Comparison of ENCODE assay signal across 9 mouse cellular contexts in genomic region chr17:42883769-42884168, GRCm38 (mm10). TPM values are rescaled to one million over a fixed set of nuclear protein-coding genes. Genes with fewer than 3 reads are reported as not detected.
A peak's percentile ranks its signal among the peaks of the same experiment; 100 is the strongest.
DNase-seq lines count a peak whose midpoint lies in the region; ATAC-seq and TF ChIP-seq lines count a peak whose summit lies in the region.
"Had no signal": no experiment of that assay in that cellular context is flagged by ENCODE, and none has a peak within 500 bp of the region (broad histone marks: within the 10 kb centered on the region; RNA-seq: fewer than 3 reads in every experiment).

No protein-coding gene starts in this region.

- peak overlapping the region; percentile 23 to 28 for H3K4me3 ChIP-seq in liver, embryonic 14.5 days (ENCODE audit: insufficient read depth in 1 of 2, low read depth in 2 of 2, low read length in 2 of 2)
- no peak overlapping the region for H3K4me3 ChIP-seq in stomach, embryonic 15.5 days (replicated peaks)
- H3K4me3 ChIP-seq in forebrain, embryonic 13.5 days = no peak overlapping the region
- H3K4me3 ChIP-seq: limb, embryonic 13.5 days had no signal

- DNase-seq in lung, adult 18-20 months = peak; percentile 20 to 35
- no peak for DNase-seq in lung, postnatal 25 days (ENCODE audit: low spot score)
- peak; percentile 77 for DNase-seq in c-Kit-positive CD71-positive TER-119-positive erythroid progenitor cells, embryonic 14.5 days (ENCODE audit: low spot score)
- DNase-seq in liver, embryonic 14.5 days (ENCODE audit: low read depth in 3 of 3, low spot score in 3 of 3) = peak; percentile 71 to 73 (median 72)
- no peak for DNase-seq in retina, postnatal 1 day
- DNase-seq in kidney, adult 18-20 months = no peak

- H3K27ac ChIP-seq in liver, embryonic 14.5 days = peak overlapping the region; percentile 57
- H3K27ac ChIP-seq in stomach, embryonic 15.5 days = peak overlapping the region; percentile 88
- H3K27ac ChIP-seq in forebrain, embryonic 13.5 days = no peak overlapping the region
- H3K27ac ChIP-seq: limb, embryonic 13.5 days had no signal

- TF ChIP-seq CTCF in liver, embryonic 14.5 days (IDR thresholded peaks at IDR 0.05; ENCODE audit: low read depth) = peak; percentile 77

- no peak for TF ChIP-seq EP300 in liver, embryonic 14.5 days (IDR thresholded peaks at IDR 0.05; ENCODE audit: low read depth)

- 24% methylated on average over 8 of the region's 8 CpGs for WGBS in liver, embryonic 14.5 days (ENCODE audit: insufficient replicate concordance)
- WGBS in stomach, embryonic 15.5 days = 77% methylated on average over 8 of the region's 8 CpGs
- 89% methylated on average over 8 of the region's 8 CpGs for WGBS in forebrain, embryonic 13.5 days

- H3K27me3 ChIP-seq in liver, embryonic 14.5 days (ENCODE audit: control insufficient read depth, insufficient read depth, low read length) = no peaks in the 10 kb centered on the region
- H3K27me3 ChIP-seq in stomach, embryonic 15.5 days (replicated peaks) = no peaks in the 10 kb centered on the region
- H3K27me3 ChIP-seq in forebrain, embryonic 13.5 days = no peaks in the 10 kb centered on the region
- H3K27me3 ChIP-seq: limb, embryonic 13.5 days had no signal

- peaks cover 31 to 33% of the 10 kb centered on the region in 2 experiments for H3K4me1 ChIP-seq in liver, embryonic 14.5 days (replicated peaks; ENCODE audit: control insufficient read depth in 2 of 2, insufficient read depth in 2 of 2, low read length in 1 of 2)
- 0 out of 2 replicates have a peak, but pooled peaks cover 7% of the 10 kb centered on the region for H3K4me1 ChIP-seq in stomach, embryonic 15.5 days
- H3K4me1 ChIP-seq in forebrain, embryonic 13.5 days = no peaks in the 10 kb centered on the region
- H3K4me1 ChIP-seq: limb, embryonic 13.5 days had no signal

- peak overlapping the region; percentile 65 for H3K9ac ChIP-seq in liver, embryonic 14.5 days (replicated peaks)
- H3K9ac ChIP-seq in stomach, embryonic 15.5 days = no peak overlapping the region
- no peak overlapping the region for H3K9ac ChIP-seq in forebrain, embryonic 13.5 days
- H3K9ac ChIP-seq: limb, embryonic 13.5 days had no signal

- ATAC-seq in liver, embryonic 14.5 days (ENCODE audit: insufficient read depth) = peak; percentile 95
- ATAC-seq in stomach, embryonic 15.5 days (ENCODE audit: insufficient read depth, low FRiP score, low read depth) = peak; percentile 83
- ATAC-seq in forebrain, embryonic 13.5 days = no peak

- no peaks in the 10 kb centered on the region for H3K9me3 ChIP-seq in liver, embryonic 14.5 days (ENCODE audit: control insufficient read depth, low read length)
- H3K9me3 ChIP-seq in stomach, embryonic 15.5 days = no peaks in the 10 kb centered on the region
- no peaks in the 10 kb centered on the region for H3K9me3 ChIP-seq in forebrain, embryonic 13.5 days (replicated peaks)
- H3K9me3 ChIP-seq: limb, embryonic 13.5 days had no signal

- peak overlapping the region; percentile 69 for H3K4me2 ChIP-seq in liver, embryonic 14.5 days (ENCODE audit: low read depth)
- no peak overlapping the region for H3K4me2 ChIP-seq in stomach, embryonic 15.5 days
- no peak overlapping the region for H3K4me2 ChIP-seq in forebrain, embryonic 13.5 days
- H3K4me2 ChIP-seq: limb, embryonic 13.5 days had no signal

- H3K36me3 ChIP-seq in liver, embryonic 14.5 days (replicated peaks; ENCODE audit: control insufficient read depth, insufficient read depth, low read depth) = no peaks in the 10 kb centered on the region
- H3K36me3 ChIP-seq in stomach, embryonic 15.5 days = no peaks in the 10 kb centered on the region
- no peaks in the 10 kb centered on the region for H3K36me3 ChIP-seq in forebrain, embryonic 13.5 days (ENCODE audit: poor library complexity, severe bottlenecking)
- H3K36me3 ChIP-seq: limb, embryonic 13.5 days had no signal

RNA-seq across cellular contexts. Expression of gene Cd2ap, which starts 7.3 kb away (rescaled TPM):
- 4.9 and 8.6 TPM in 2 replicates for polyA plus RNA-seq in liver, embryonic 14.5 days (2012; rRNA removed)
- 8.3 and 10.2 TPM in 2 replicates for polyA plus RNA-seq in liver, embryonic 14.5 days (2014; fragmentation: Nextera tagmentation; extraction: Ambion mirVana)
- 37.4 and 45.7 TPM in 2 replicates for polyA plus RNA-seq in stomach, embryonic 15.5 days (2015; fragmentation: Nextera tagmentation; extraction: Ambion mirVana)
- polyA plus RNA-seq in forebrain, embryonic 13.5 days (2015; fragmentation: Nextera tagmentation; extraction: Ambion mirVana) = 8.1 and 8.8 TPM in 2 replicates

Comparison
In these comparisons a context has a peak if more than half of its experiments do, and no peak if none do; other contexts are left out.
1. DNase-seq: peak in lung, adult 18-20 months (2 of 2), c-Kit-positive CD71-positive TER-119-positive erythroid progenitor cells, embryonic 14.5 days (single experiment) and liver, embryonic 14.5 days (3 of 3); none in lung, postnatal 25 days (single experiment), retina, postnatal 1 day (single experiment) and kidney, adult 18-20 months (single experiment).
2. H3K4me3 ChIP-seq: peak in liver, embryonic 14.5 days (2 of 2); none in stomach, embryonic 15.5 days (single experiment) and forebrain, embryonic 13.5 days (single experiment).